Mouse (Mus musculus) small intestine, adult 2 months (tissue): Measurements from ENCODE around the gene Commd3. TPM values are rescaled to one million over a fixed set of nuclear protein-coding genes. Genes with fewer than 3 reads are reported as not detected.

Source experiments
- H3K27ac ChIP-seq: fragments of 200-500 bp; 2 replicates; pipeline ENCODE4 v1.5.1; 2012; ENCODE audit warnings: low read depth, low read length, control low read depth, inconsistent platforms; ENCODE audit not compliant: insufficient read depth
- H3K27me3 ChIP-seq: fragments of 200-500 bp; 2 replicates; pipeline ENCODE4 v1.6.1; 2012; ENCODE audit warnings: mild to moderate bottlenecking, moderate library complexity, low read length, inconsistent platforms; ENCODE audit not compliant: control insufficient read depth, insufficient read depth
- H3K36me3 ChIP-seq: fragments of 200-500 bp; 2 replicates; pipeline ENCODE4 v1.6.1; 2012; ENCODE audit warnings: mild to moderate bottlenecking, low read length, control low read depth, inconsistent platforms; ENCODE audit not compliant: control insufficient read depth, insufficient read depth
- H3K4me1 ChIP-seq: fragments of 200-500 bp; 2 replicates; pipeline ENCODE4 v1.6.1; 2012; ENCODE audit warnings: low read length, inconsistent platforms, mixed read lengths; ENCODE audit not compliant: control insufficient read depth, insufficient read depth, insufficient read length
- H3K4me3 ChIP-seq: fragments of 200-500 bp; 2 replicates; pipeline ENCODE4 v1.5.1; 2012; ENCODE audit warnings: low read depth, mild to moderate bottlenecking, control low read depth, inconsistent platforms, low read length, moderate library complexity
- CTCF ChIP-seq: fragments of 200-500 bp; IDR thresholded peaks from 2 replicates; pipeline ENCODE4 v1.5.1; 2012; ENCODE audit warnings: low read depth, mild to moderate bottlenecking, control low read depth, inconsistent platforms, low read length, moderate library complexity, mixed read lengths; ENCODE audit not compliant: insufficient replicate concordance, insufficient read length; ENCODE audit errors: extremely low read depth
- POLR2A ChIP-seq: fragments of 200-500 bp; IDR thresholded peaks from 2 replicates; pipeline ENCODE4 v1.6.1; 2012; ENCODE audit warnings: low read depth, mild to moderate bottlenecking, control low read depth, inconsistent platforms, low read length, moderate library complexity
- WGBS: fragments of 180-500 bp; shearing (Covaris S2); methylation state at CpG from one replicate; pipeline ENCODE4 v1.1.7; 2018; 5-methylcytosine and 5-hydroxymethylcytosine counted together
- polyA plus RNA-seq: library from polyadenylated mRNA; depleted of rRNA; stranded (reverse); fragments of >200 nt; gene quantifications from 2 replicates; pipeline ENCODE4 v1.2.3, GENCODE M21; 2012

The Commd3 gene
- polyA plus RNA-seq, 1 experiment, result 19.7 TPM

GRCm38 (mm10) chr2:18690756-18691155 is 18.6 kb downstream of the Commd3 start:
- TF ChIP-seq POLR2A (no peak), CTCF (no peak)
- Histone ChIP-seq H3K4me1 (peaks cover 20% of the 10 kb centered on the region), H3K27ac (no peak overlapping the region), H3K36me3 (no peaks in the 10 kb centered on the region), H3K27me3 (peaks cover 56% of the 10 kb centered on the region), H3K4me3 (0 out of 2 replicates have a peak overlapping the region, but pooled peaks have one; percentile 62)
- 8% methylated on average over 9 of the region's 9 CpGs for WGBS

- no peaks in the 10 kb centered on the region for H3K36me3 ChIP-seq
- H3K27me3 ChIP-seq, result peaks cover 61% of the 10 kb centered on the region
- H3K4me3 ChIP-seq, result no peak overlapping the region
- H3K27ac ChIP-seq, result no peak overlapping the region
- H3K4me1 ChIP-seq, result peaks cover 20% of the 10 kb centered on the region
- no peak for TF ChIP-seq POLR2A
- no peak for TF ChIP-seq CTCF
Measured at GRCm38 (mm10) chr2:18692031-18692430, 19.8 kb downstream of the Commd3 start.

- Histone ChIP-seq H3K4me3 (no peak overlapping the region), H3K27me3 (peaks cover 59% of the 10 kb centered on the region), H3K4me1 (peaks cover 20% of the 10 kb centered on the region), H3K36me3 (no peaks in the 10 kb centered on the region), H3K27ac (no peak overlapping the region)
- TF ChIP-seq CTCF (no peak), POLR2A (no peak)
- WGBS, result 12% methylated on average over 1 of the region's 1 CpGs
Measured at GRCm38 (mm10) chr2:18692548-18692947, 20.4 kb downstream of the Commd3 start.

GRCm38 (mm10) chr2:18693491-18693870 is 21.3 kb downstream of the Commd3 start:
- Histone ChIP-seq H3K4me3 (no peak overlapping the region), H3K36me3 (no peaks in the 10 kb centered on the region), H3K27ac (no peak overlapping the region), H3K4me1 (peaks cover 22% of the 10 kb centered on the region), H3K27me3 (peaks cover 60% of the 10 kb centered on the region)
- WGBS, result 2% methylated on average over 5 of the region's 5 CpGs
- TF ChIP-seq POLR2A (no peak), CTCF (no peak)

GRCm38 (mm10) chr2:18693871-18694610 is 21.9 kb downstream of the Commd3 start, which contains the start of gene Spag6:
Spag6 (plus strand) TSS chr2:18694032.
- Histone ChIP-seq H3K4me1 (peaks cover 21% of the 10 kb centered on the region), H3K27ac (peak within 1 kb of the TSS; percentile 80), H3K4me3 (peak within 1 kb of the TSS; percentile 90), H3K36me3 (no peaks in the 10 kb centered on the region), H3K27me3 (peaks cover 60% of the 10 kb centered on the region)
- no peak for TF ChIP-seq CTCF
- TF ChIP-seq POLR2A, result no peak; the same call in 1 of the 2 replicates
- under 1% methylated on average over 61 of the region's 61 CpGs for WGBS

DNA sequence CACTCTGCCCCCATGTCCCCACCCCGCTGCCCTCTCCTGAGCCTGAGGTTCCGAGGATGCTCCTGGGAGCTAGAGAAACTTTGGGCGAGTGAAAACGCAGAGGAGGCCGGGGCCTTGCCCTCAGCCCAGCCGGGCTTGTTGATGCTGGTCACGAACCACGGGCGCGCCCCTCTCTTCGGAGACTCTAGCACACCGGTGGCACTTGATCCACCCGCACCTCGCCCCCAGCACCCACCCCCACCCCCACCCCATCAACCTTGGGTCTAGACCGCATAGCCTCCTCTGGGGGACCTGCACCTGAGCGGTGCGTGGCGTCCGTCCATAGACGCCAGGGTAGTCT is 22.4 kb downstream of the Commd3 start:
- Histone ChIP-seq H3K36me3 (no peaks in the 10 kb centered on the region), H3K4me3 (peak overlapping the region; percentile 90), H3K27ac (no peak overlapping the region), H3K27me3 (peaks cover 60% of the 10 kb centered on the region), H3K4me1 (peaks cover 17% of the 10 kb centered on the region)
- 2% methylated on average over 20 of the region's 20 CpGs for WGBS
- TF ChIP-seq CTCF, result no peak
- no peak for TF ChIP-seq POLR2A

DNA sequence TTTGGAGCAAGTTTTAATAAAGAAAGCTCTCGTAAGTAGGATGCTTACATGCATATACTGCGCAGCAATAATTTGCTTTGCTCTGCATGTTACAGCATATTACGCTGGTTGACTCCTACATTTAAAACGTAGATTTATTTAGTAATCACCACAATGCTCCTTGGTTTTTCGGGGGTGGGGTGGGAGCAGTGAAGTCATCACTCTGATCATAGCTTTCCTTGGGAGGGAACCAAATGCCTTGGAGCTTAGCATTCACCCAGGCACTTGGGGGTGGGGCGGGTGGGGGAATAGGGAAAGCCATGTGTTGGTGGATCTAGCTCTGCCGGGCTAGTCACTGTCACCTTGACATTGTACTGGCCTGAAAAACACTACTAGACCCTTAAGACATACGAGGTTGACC is 23.0 kb downstream of the Commd3 start:
- 15% methylated on average over 8 of the region's 8 CpGs for WGBS
- Histone ChIP-seq H3K4me3 (no peak overlapping the region), H3K27me3 (peaks cover 60% of the 10 kb centered on the region), H3K4me1 (peaks cover 12% of the 10 kb centered on the region), H3K36me3 (no peaks in the 10 kb centered on the region), H3K27ac (no peak overlapping the region)
- no peak for TF ChIP-seq POLR2A
- TF ChIP-seq CTCF, result no peak
